Mouse (Mus musculus) embryonic facial prominence, embryonic 11.5 days (tissue): Measurements from ENCODE around the gene Sult2a8. TPM values are rescaled to one million over a fixed set of nuclear protein-coding genes. Genes with fewer than 3 reads are reported as not detected.
"Not testable (repeated sequence)": the region's sequence is repeated elsewhere in the genome, so short reads cannot be mapped to it uniquely, and the experiment has no call there.

Experiments used
- ATAC-seq: fragments of 200-750 bp; cut with Nextera tagmentation; replicated peaks from 2 replicates; pipeline ENCODE4 v1.8.0; 2017; ENCODE audit warnings: low read depth; ENCODE audit not compliant: insufficient number of reproducible peaks, low FRiP score, low TSS enrichment
- DNase-seq: peaks from one replicate; pipeline ENCODE4 v3.0.0-alpha.2; 2015; ENCODE audit warnings: low spot score
- H3K27ac ChIP-seq: fragments of 300-500 bp; sonication (generic); replicated peaks from 2 replicates; pipeline ENCODE4 v1.5.1; 2014; ENCODE audit warnings: mild to moderate bottlenecking, low read depth, low read length, control low read depth
- H3K27me3 ChIP-seq: fragments of 300-500 bp; sonication (generic); 2 replicates; pipeline ENCODE4 v1.6.1; 2014; ENCODE audit warnings: mild to moderate bottlenecking, low read length, moderate library complexity, mixed read lengths; ENCODE audit not compliant: control insufficient read depth, insufficient read depth
- H3K36me3 ChIP-seq: fragments of 300-500 bp; sonication (generic); replicated peaks from 2 replicates; pipeline ENCODE4 v1.6.1; 2014; ENCODE audit warnings: low read depth, mild to moderate bottlenecking, low read length, moderate library complexity, mixed read lengths; ENCODE audit not compliant: control insufficient read depth, insufficient read depth
- H3K4me1 ChIP-seq: fragments of 300-500 bp; sonication (generic); 2 replicates; pipeline ENCODE4 v1.6.1; 2014; ENCODE audit warnings: low read length, mixed read lengths; ENCODE audit not compliant: control insufficient read depth, insufficient read depth
- H3K4me2 ChIP-seq: fragments of 300-500 bp; sonication (generic); 2 replicates; pipeline ENCODE4 v1.6.1; 2014; ENCODE audit warnings: low read depth, mild to moderate bottlenecking, control low read depth, low read length, moderate library complexity
- H3K4me3 ChIP-seq: fragments of 300-500 bp; sonication (generic); 2 replicates; pipeline ENCODE4 v1.5.1; 2014; ENCODE audit warnings: low read depth, low read length, control low read depth
- H3K9ac ChIP-seq: fragments of 300-500 bp; sonication (generic); replicated peaks from 2 replicates; pipeline ENCODE4 v1.6.1; 2014; ENCODE audit warnings: mild to moderate bottlenecking, control low read depth, low read length
- H3K9me3 ChIP-seq: fragments of 300-500 bp; sonication (generic); replicated peaks from 2 replicates; pipeline ENCODE4 v1.6.1; 2016; ENCODE audit warnings: mild to moderate bottlenecking, low read length, inconsistent platforms, mixed read lengths; ENCODE audit not compliant: control insufficient read depth
- WGBS: fragments of 180-500 bp; shearing (Covaris S2); extraction: QIAGEN DNeasy Blood & Tissue Kit; methylation state at CpG from one replicate; pipeline ENCODE4 v1.1.7; 2014; 5-methylcytosine and 5-hydroxymethylcytosine counted together
- polyA plus RNA-seq: library from polyadenylated mRNA; unstranded; fragments of >200 nt; fragmentation: Nextera tagmentation; extraction: Ambion mirVana; gene quantifications from 2 replicates; pipeline ENCODE4 v1.2.1, GENCODE M21; 2014

The Sult2a8 gene
- polyA plus RNA-seq, result not detected in 2 replicates

DNA sequence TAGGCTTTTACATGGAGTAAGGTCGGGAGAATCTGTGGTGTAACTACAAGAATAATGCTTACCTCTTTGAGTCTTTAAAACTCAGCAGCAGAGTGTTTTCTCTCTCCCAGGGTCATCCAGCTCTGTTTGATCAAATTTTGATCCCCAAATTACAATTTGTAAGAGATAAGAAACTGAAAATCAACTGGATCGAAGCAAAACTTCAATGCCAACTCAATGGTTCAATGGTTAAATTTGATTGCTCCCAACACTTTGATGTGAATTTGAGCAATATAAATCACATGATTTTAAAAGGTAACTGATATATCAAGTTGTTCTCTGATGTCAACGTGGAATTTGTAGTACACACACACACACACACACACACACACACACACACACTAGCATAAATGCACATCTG lies at the start of gene Sult2a8:
Gene Sult2a8 (minus strand): TSS at position 236 of the 400 bp plus-strand sequence.
- DNase-seq (no peak), ATAC-seq (no peak)
- H3K4me1 ChIP-seq, result no peaks in the 10 kb centered on the region
- H3K27ac ChIP-seq, result no peak within 1 kb of the TSS
- no peak within 1 kb of the TSS for H3K9ac ChIP-seq
- WGBS, result 63% methylated on average over 3 of the region's 3 CpGs
- no peaks in the 10 kb centered on the region for H3K27me3 ChIP-seq
- no peaks in the 10 kb centered on the region for H3K36me3 ChIP-seq
- no peaks in the 10 kb centered on the region; the same call in 1 of the 2 replicates for H3K9me3 ChIP-seq
- H3K4me2 ChIP-seq, result no peak within 1 kb of the TSS
- no peak within 1 kb of the TSS for H3K4me3 ChIP-seq

DNA sequence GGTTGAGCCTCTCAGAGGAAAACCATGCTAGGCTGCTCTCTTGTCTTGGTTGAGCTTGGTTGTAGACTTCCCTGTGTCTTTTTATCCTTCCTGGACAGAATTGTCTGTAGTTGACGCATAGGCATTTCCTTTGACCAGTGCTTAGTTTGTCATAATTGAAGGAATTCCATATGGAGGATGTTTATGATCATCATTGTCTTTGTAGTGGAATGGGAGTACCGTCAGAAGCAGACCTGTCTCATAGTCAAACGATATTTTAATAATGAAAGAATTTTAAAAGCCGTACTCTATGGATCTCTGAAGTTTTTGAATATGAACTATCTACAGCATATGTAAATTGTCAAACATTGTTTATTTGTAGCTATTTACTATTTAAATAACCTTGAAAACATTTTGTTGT lies 47.6 kb upstream of the Sult2a8 start, which contains the start of gene Sult2a7:
Gene Sult2a7 (minus strand): TSS at position 101 of the 400 bp plus-strand sequence.
- no peak within 1 kb of the TSS for H3K9ac ChIP-seq
- no peak for ATAC-seq
- DNase-seq, result no peak
- no peaks in the 10 kb centered on the region for H3K36me3 ChIP-seq
- no peaks in the 10 kb centered on the region for H3K27me3 ChIP-seq
- H3K9me3 ChIP-seq, result no peaks in the 10 kb centered on the region
- 90% methylated on average over 4 of the region's 4 CpGs for WGBS
- no peak within 1 kb of the TSS for H3K4me3 ChIP-seq
- no peak within 1 kb of the TSS for H3K4me2 ChIP-seq
- H3K27ac ChIP-seq, result no peak within 1 kb of the TSS
- H3K4me1 ChIP-seq, result no peaks in the 10 kb centered on the region

DNA sequence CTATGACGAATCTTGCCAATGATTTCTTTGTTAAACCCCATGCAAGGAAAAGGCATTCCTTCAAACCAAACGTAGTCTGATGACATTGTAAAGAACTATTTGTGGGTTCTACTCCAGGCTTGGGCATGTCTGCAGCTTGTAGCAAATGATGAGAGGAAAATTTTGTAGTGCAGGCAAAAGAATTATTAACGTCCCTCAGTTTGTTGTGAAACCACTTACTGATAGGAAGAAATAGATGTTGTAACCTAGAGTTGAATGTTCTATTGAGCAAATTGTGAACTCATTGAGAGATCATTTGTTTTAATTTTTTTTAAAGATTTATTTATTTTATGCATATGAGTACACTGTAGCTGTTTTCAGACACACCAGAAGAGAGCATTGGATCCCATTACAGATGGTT lies 46.3 kb upstream of the Sult2a8 start:
- no peaks in the 10 kb centered on the region for H3K4me1 ChIP-seq
- H3K4me3 ChIP-seq, result no peak overlapping the region
- ATAC-seq, result no peak
- no peak for DNase-seq
- 73% methylated on average over 3 of the region's 3 CpGs for WGBS
- H3K4me2 ChIP-seq, result no peak overlapping the region
- H3K27me3 ChIP-seq, result no peaks in the 10 kb centered on the region
- H3K9ac ChIP-seq, result no peak overlapping the region
- no peaks in the 10 kb centered on the region for H3K36me3 ChIP-seq
- H3K27ac ChIP-seq, result no peak overlapping the region
- no peaks in the 10 kb centered on the region for H3K9me3 ChIP-seq

DNA sequence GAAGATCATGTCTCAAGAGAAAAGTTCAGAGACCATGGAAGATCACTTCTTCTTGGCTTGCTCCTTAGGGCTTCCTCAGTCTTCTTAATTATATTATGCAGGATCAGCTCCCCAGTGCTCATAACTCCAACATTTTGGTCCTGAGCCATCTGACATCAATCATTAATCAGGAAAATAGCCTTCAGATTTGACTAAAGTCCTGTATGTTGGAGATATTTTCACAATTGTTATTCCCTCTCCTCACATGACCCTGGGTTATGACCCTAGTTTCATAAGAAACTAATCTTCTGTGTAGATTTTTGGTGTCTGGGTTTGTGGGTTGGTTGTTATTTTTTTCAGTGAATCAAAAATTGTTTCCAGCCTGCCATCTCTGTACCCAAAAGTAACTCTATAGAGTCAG lies 7.0 kb downstream of the Sult2a8 start:
- H3K27me3 ChIP-seq, result no peaks in the 10 kb centered on the region
- peaks cover 3% of the 10 kb centered on the region; the same call in 1 of the 2 replicates for H3K9me3 ChIP-seq
- no peaks in the 10 kb centered on the region for H3K4me1 ChIP-seq
- H3K9ac ChIP-seq, result no peak overlapping the region
- ATAC-seq (no peak), DNase-seq (no peak)
- H3K27ac ChIP-seq, result no peak overlapping the region
- no peak overlapping the region for H3K4me3 ChIP-seq
- H3K4me2 ChIP-seq, result no peak overlapping the region
- no peaks in the 10 kb centered on the region for H3K36me3 ChIP-seq

DNA sequence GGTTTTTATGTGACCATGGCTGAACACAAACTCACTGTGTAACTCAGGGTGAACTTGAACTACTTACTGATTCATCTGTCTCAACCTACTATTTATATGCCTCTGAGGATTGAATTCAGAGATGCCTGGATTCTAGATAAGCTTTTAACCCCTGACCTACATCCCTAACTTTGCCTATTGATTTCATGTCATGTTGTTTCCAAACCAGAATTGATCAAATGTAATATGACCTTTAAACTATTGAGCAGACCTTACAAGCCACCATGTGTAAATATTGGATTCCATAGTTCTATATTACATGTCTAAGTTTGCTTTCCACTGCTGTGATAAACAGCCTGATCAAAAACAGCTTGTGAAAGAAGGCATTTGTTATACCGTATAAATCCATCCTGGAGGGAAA lies 8.1 kb downstream of the Sult2a8 start:
- Histone ChIP-seq H3K36me3 (no peaks in the 10 kb centered on the region), H3K9ac (no peak overlapping the region)
- 70% methylated on average over 1 of the region's 1 CpGs for WGBS

DNA sequence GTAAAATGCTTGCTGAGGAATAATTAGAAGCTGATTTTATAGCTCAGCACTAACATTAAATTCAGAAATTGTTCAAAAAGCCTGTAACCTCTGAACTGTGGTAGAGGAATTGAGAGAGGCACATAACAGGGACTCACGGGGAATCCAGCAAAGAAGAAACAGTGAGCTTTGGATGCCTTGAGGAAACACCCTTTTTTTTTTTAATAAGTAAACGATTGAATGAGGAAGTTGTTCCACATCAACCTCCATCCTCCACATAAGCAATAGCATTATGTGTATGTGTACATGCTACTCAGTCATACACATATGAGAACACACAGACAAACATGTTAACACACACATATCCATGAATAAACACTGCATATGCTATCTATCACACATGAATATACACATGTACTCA lies 8.5 kb downstream of the Sult2a8 start:
- Histone ChIP-seq H3K27ac (no peak overlapping the region), H3K27me3 (no peaks in the 10 kb centered on the region), H3K4me1 (no peaks in the 10 kb centered on the region), H3K4me3 (no peak overlapping the region), H3K4me2 (no peak overlapping the region), H3K36me3 (no peaks in the 10 kb centered on the region), H3K9me3 (peaks cover 3% of the 10 kb centered on the region; the same call in 1 of the 2 replicates), H3K9ac (no peak overlapping the region)
- no peak for ATAC-seq
- 84% methylated on average over 2 of the region's 2 CpGs for WGBS
- DNase-seq, result no peak

More for the DNA sequence above, 8.1 kb downstream of the Sult2a8 start:
- Histone ChIP-seq H3K27me3 (no peaks in the 10 kb centered on the region), H3K4me2 (no peak overlapping the region), H3K27ac (no peak overlapping the region), H3K4me1 (no peaks in the 10 kb centered on the region), H3K9me3 (peaks cover 3% of the 10 kb centered on the region; the same call in 1 of the 2 replicates), H3K4me3 (no peak overlapping the region)
- no peak for ATAC-seq
- DNase-seq, result no peak

DNA sequence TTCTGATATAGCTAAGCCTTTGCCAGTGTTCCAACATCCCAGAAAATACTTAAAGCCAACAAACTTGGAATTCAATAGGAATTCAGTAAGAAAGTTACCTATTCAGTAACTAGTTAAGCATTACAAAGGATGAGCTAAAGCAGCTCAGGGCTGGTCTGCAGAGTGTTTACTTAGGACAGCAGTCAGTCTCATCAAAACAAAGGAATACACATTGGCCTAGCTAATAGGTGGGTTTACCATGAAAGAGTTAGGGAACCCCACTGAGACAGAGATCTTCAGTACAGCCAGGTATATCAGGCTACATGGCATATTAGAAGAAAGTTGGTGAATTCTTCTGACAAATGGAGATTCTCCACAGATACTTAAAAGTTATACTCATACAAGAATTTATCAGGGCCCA lies 47.2 kb downstream of the Sult2a8 start:
- H3K9ac ChIP-seq, H3K27ac ChIP-seq, DNase-seq, ATAC-seq, H3K4me1 ChIP-seq, H3K4me2 ChIP-seq, H3K4me3 ChIP-seq, H3K27me3 ChIP-seq, H3K36me3 ChIP-seq, H3K9me3 ChIP-seq: not testable (repeated sequence)

DNA sequence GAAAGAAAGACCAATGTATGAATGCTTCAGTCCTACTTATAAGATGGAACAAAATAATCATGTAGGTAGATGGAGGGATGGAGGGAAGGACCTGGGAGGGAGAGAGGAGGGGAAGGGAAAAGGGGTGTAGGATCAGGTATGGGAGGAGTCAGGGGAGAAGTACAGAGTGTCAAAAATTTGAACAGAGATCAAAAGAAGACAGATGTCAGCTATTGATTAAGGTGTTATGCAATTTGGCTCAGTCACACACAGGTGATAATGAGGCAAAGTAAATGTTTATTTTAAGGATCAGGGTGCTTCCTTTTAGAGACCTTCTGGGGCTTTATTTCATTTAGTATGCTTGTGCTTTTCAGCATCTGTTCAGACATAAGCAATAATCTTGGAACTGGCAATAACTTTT lies 50.1 kb downstream of the Sult2a8 start:
- no peak for ATAC-seq
- Histone ChIP-seq H3K9me3 (no peaks in the 10 kb centered on the region), H3K4me2 (no peak overlapping the region)

More for the DNA sequence above, 50.1 kb downstream of the Sult2a8 start:
- H3K4me3 ChIP-seq, result no peak overlapping the region
- no peaks in the 10 kb centered on the region for H3K27me3 ChIP-seq
- no peaks in the 10 kb centered on the region for H3K36me3 ChIP-seq
- H3K4me1 ChIP-seq, result no peaks in the 10 kb centered on the region
- no peak for DNase-seq
- H3K9ac ChIP-seq, result no peak overlapping the region
- H3K27ac ChIP-seq, result no peak overlapping the region
